Mouse (Mus musculus): Measurements from ENCODE around the gene St6galnac4.
A peak's percentile ranks its signal among the peaks of the same experiment; 100 is the strongest.

The St6galnac4 gene

GRCm38 (mm10) chr2:32586871-32587351, at the start of gene St6galnac4:
St6galnac4 (plus strand) TSS chr2:32587095.
- peak; percentile 88 for DNase-seq (ENCODE audit: low spot score in 2 of 2)

GRCm38 (mm10) chr2:32537360-32537905, 49.5 kb upstream of the St6galnac4 start:
- no peak for DNase-seq (ENCODE audit: low spot score in 2 of 2)

GRCm38 (mm10) chr2:32537941-32538340, 49.0 kb upstream of the St6galnac4 start:
- DNase-seq (ENCODE audit: low spot score in 2 of 2), result no peak

DNA sequence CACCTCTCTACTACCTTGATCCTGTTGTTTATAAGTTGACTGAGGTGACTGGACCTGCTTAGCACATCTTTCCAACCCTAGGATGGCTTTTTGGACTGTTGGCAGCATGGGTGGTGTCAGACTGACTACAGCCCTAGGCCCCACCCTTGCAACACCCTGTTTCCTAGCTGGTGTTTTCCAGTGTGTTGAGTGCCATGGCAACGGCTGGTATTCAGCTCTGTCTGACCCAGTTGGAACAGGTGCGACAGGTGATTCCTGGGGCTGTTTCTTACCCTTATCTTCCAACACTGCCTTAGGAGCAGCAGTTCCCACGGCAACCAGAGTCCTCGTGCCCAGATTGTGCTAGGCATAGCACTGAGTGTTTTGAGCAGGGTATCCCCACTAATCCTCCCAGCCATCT, 48.4 kb upstream of the St6galnac4 start:
- DNase-seq (ENCODE audit: low spot score in 2 of 2), result no peak

GRCm38 (mm10) chr2:32539452-32539981, 47.4 kb upstream of the St6galnac4 start:
- DNase-seq (ENCODE audit: low spot score in 2 of 2), result no peak

GRCm38 (mm10) chr2:32541333-32541908, 45.5 kb upstream of the St6galnac4 start:
- DNase-seq (ENCODE audit: low spot score in 2 of 2), result no peak

DNA sequence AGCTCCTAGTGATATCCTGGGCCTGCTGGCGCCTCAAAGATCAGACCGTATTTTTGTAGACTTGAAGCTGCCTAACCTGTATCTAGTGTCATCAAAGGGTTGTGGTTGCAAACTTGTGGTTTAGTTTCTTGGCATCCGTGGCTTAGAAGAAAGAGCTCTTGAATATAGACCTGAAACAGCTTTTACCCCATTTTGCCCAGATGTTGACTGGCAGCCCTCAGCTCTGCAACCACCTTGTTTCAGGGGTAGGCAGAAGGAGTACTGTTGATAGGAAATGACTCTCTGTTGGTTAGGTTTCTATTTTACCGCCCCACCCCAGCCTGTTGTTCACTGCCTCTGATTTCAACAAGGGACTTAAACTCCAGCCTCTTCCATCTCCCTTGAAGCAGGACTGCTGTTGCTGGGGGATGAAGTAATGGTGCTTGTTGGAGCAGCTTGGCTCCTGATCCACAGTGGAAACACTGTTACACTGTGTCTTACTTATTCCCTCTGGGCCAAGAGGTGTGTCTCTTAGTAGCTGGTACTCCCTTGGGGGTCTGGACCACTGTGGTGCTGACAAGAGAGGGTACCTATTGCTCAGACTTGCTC, 44.8 kb upstream of the St6galnac4 start:
- DNase-seq (ENCODE audit: low spot score in 2 of 2), result no peak

DNA sequence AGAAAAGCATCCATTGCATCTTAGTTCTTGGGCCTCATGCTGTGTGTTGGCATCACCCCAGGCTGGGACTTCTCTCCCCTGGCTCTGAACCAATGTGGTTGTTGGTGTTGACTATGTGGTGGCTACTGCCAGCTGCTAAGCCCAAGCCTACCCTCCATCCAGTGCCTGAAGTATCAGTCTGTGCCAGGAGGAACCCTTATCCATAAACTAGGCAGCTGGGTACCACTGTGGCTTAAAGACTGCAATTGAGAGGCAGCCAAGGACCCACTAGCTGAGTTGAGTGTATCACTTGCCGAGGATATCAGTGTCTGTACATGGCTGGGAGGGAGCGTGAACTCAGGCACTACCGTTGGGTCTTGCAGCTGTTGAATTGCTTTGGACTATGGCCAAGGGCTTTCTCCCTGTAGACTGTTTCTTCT, 43.9 kb upstream of the St6galnac4 start:
- no peak for DNase-seq (ENCODE audit: low spot score in 2 of 2)

GRCm38 (mm10) chr2:32546951-32547350, 39.9 kb upstream of the St6galnac4 start:
- no peak for DNase-seq (ENCODE audit: low spot score in 2 of 2)

- DNase-seq (ENCODE audit: low spot score in 2 of 2), result no peak
These were observed 39.5 kb upstream of the St6galnac4 start for GRCm38 (mm10) chr2:32547380-32547779.

DNA sequence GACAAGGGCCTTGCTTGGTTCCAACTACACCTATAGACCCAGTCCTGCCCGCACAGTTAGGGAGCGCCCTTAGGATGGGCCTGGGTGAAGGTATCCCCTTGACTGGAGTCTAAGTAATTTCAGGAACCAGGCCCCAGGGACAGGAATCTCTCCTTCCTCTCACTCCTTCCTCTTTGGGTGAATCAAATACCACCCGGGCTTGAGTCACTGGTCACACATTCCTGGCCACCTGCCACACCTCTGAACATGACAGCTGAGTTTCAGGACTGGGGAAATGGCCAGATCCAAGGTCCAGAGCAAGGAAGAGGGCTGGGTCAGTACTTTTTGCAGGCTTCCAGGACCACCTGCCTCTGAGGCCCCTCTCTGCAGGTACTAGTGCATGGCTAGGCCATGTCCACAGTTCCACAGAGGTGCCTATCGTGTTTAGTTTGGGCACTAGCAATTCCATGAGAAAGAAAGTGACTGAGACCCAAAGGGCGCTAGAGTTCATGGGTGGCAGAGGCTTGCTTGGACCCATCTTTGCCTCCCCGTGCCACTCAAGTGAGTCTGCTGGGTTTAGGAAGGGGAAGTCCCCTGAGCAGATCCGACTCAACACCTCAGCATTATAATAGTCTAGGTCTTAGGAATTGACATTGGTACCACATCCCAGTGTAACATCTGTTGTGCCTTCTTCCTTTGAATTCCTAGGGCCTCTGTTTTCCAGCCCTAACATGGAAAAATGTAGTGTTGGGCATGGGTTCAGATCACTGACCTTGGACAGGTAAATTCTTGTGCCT, 38.7 kb upstream of the St6galnac4 start:
- no peak for DNase-seq (ENCODE audit: low spot score in 2 of 2)

- DNase-seq (ENCODE audit: low spot score in 2 of 2), result no peak
These were observed 37.7 kb upstream of the St6galnac4 start for GRCm38 (mm10) chr2:32549171-32549570.

DNA sequence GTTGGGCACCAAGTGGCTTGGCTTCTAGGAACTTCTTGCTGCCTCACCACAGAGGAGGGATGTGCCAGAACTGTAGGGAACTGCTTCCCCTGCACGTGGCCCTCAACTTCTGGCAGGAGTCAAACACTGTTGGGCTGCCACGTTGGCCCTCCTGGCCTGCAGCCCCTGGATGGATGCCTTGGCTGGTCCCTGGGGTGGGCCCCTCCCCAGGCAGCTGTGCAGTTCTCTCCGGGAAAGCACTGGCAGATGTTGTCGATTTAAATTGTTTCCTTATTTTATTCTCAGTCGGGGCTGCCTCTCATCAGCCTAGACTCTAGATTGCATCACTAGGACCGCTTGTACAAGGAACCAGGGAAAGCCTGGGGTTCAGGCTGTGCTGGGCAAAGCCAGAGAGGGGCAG, 37.1 kb upstream of the St6galnac4 start:
- no peak for DNase-seq (ENCODE audit: low spot score in 2 of 2)

- no peak for DNase-seq (ENCODE audit: low spot score in 2 of 2)
These were observed 35.7 kb upstream of the St6galnac4 start for GRCm38 (mm10) chr2:32551236-32551635.

DNA sequence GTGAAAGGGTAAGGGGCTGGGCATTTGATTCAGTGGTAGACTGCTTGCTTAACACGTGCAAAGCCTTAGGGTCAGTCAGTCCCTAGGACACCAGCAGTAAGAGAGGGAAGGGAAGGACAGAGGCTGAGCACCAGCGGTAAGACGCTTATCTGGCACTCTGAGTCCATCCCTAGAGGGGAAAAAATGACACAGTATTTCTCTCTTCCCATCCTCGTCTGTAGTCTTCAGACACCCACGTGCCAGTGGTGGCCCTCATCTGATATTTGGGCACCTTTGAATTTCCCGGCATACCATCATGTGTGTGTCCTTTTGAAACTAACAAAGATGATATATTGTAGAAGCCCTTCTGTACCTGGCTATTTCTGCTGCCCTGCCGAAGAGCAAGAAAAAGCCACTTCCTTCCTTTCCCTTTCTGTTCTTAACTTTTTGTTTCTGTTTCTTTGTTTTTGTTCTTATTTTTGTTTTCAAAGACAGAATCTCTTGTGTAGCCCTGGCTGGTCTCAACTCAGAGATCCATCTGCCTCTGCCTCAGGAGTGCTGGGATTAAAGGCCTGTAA, 33.2 kb upstream of the St6galnac4 start:
- no peak for DNase-seq (ENCODE audit: low spot score in 2 of 2)

GRCm38 (mm10) chr2:32555484-32555883, 31.4 kb upstream of the St6galnac4 start:
- DNase-seq (ENCODE audit: low spot score in 2 of 2), result no peak

- DNase-seq (ENCODE audit: low spot score in 2 of 2), result no peak
These were observed 30.9 kb upstream of the St6galnac4 start for GRCm38 (mm10) chr2:32556019-32556418.

- peak in 1 of 2 experiments; percentile 67 for DNase-seq (ENCODE audit: low spot score in 2 of 2)
These were observed 27.3 kb upstream of the St6galnac4 start for GRCm38 (mm10) chr2:32559570-32559969.

DNA sequence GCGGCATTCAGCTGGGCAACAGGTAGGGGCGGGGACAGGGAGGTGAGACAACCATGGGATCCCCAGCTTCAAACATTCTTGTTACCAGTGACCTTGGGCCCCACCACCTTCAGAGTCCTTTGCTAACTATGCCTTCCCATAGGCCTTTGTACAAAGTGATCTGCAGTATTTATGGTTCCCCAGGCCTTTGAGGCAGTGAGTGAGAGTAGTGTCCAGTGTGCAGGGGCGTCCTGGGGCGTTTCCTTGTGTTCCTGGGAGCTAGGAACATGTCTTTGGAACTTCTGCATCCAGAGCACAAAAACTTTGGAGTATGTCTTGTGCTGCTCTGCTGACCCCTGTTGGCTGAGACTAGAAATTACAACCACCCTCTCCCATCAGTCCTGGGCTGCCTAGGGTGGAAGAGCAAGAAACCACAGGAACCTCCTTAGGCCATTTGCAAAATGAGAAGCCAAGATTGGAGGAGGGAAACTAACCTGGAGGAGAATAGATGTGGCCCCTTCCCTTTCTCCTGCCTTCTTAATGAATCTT, 20.3 kb upstream of the St6galnac4 start:
- DNase-seq (ENCODE audit: low spot score in 2 of 2), result peak in 1 of 2 experiments; percentile 64

GRCm38 (mm10) chr2:32568149-32568548, 18.7 kb upstream of the St6galnac4 start:
- no peak for DNase-seq (ENCODE audit: low spot score in 2 of 2)

DNA sequence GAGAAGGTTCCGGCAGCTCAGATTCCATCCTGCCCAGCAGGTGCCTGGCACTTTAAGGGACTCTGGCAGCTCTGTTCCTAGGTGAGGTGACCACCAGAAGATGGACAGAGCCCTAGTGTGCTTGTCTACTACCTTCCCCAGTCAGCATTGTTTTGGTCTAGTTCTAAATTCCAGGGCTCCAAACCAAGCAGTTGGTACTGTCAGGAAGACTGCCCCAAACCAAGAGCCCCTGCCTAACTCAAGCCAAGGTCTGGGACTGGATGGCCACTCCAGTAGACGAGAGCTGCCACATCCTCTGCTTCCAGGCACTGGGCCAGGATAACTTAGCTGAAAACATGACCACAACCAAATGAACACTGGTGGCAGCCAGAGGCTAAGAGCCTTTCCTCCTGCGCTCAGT, 18.0 kb upstream of the St6galnac4 start:
- no peak for DNase-seq (ENCODE audit: low spot score in 2 of 2)
